Mouse (Mus musculus): ENCODE measurements around the gene Prrc2b. TPM values are rescaled to one million over a fixed set of nuclear protein-coding genes. Genes with fewer than 3 reads are reported as not detected.

The Prrc2b gene
- polyA plus RNA-seq, 1 experiment from 2014 or later, result 69.2 TPM

GRCm38 (mm10) chr2:32187649-32188048 lies 36.8 kb downstream of the Prrc2b start:
- no peak overlapping the region for H3K4me2 ChIP-seq
- no peak overlapping the region for H3K9ac ChIP-seq (replicated peaks)
- no peaks in the 10 kb centered on the region for H3K9me3 ChIP-seq
- no peak overlapping the region for H3K4me3 ChIP-seq (replicated peaks)
- WGBS, result 86% methylated on average over 7 of the region's 7 CpGs
- no peak overlapping the region for H3K27ac ChIP-seq
- no peak for ATAC-seq (ENCODE audit: insufficient number of reproducible peaks, insufficient read depth, low FRiP score, low TSS enrichment, low read depth)
- H3K36me3 ChIP-seq, result peaks cover 96% of the 10 kb centered on the region
- H3K27me3 ChIP-seq, result no peaks in the 10 kb centered on the region
- 0 out of 2 replicates have a peak, but pooled peaks cover 5% of the 10 kb centered on the region for H3K4me1 ChIP-seq (replicated peaks)

GRCm38 (mm10) chr2:32189060-32189681 lies 38.3 kb downstream of the Prrc2b start:
- no peak overlapping the region for H3K9ac ChIP-seq (replicated peaks)
- H3K4me2 ChIP-seq, result no peak overlapping the region
- no peak overlapping the region for H3K4me3 ChIP-seq (replicated peaks)
- WGBS, result 82% methylated on average over 5 of the region's 5 CpGs
- no peak for ATAC-seq (ENCODE audit: insufficient number of reproducible peaks, insufficient read depth, low FRiP score, low TSS enrichment, low read depth)
- H3K36me3 ChIP-seq, result peaks cover 96% of the 10 kb centered on the region
- no peaks in the 10 kb centered on the region for H3K4me1 ChIP-seq (replicated peaks)
- no peak overlapping the region for H3K27ac ChIP-seq
- no peaks in the 10 kb centered on the region for H3K9me3 ChIP-seq
- no peaks in the 10 kb centered on the region for H3K27me3 ChIP-seq

GRCm38 (mm10) chr2:32190620-32191019 lies 39.7 kb downstream of the Prrc2b start:
- Histone ChIP-seq H3K27ac (no peak overlapping the region), H3K4me3 (replicated peaks) (no peak overlapping the region), H3K36me3 (peaks cover 96% of the 10 kb centered on the region), H3K9me3 (no peaks in the 10 kb centered on the region), H3K4me1 (replicated peaks) (no peaks in the 10 kb centered on the region), H3K9ac (replicated peaks) (no peak overlapping the region), H3K27me3 (no peaks in the 10 kb centered on the region), H3K4me2 (no peak overlapping the region)
- 67% methylated on average over 1 of the region's 1 CpGs for WGBS
- no peak for ATAC-seq (ENCODE audit: insufficient number of reproducible peaks, insufficient read depth, low FRiP score, low TSS enrichment, low read depth)

- Histone ChIP-seq H3K4me3 (replicated peaks) (no peak overlapping the region), H3K27ac (0 out of 2 replicates have a peak overlapping the region, but pooled peaks have one; percentile 13), H3K9ac (replicated peaks) (no peak overlapping the region), H3K4me1 (replicated peaks) (no peaks in the 10 kb centered on the region), H3K36me3 (peaks cover 95% of the 10 kb centered on the region), H3K27me3 (no peaks in the 10 kb centered on the region), H3K4me2 (no peak overlapping the region), H3K9me3 (no peaks in the 10 kb centered on the region)
- no peak for ATAC-seq (ENCODE audit: insufficient number of reproducible peaks, insufficient read depth, low FRiP score, low TSS enrichment, low read depth)
- WGBS, result 87% methylated on average over 17 of the region's 18 CpGs
Observed at GRCm38 (mm10) chr2:32191872-32192507, 41.1 kb downstream of the Prrc2b start.

- WGBS, result 88% methylated on average over 11 of the region's 11 CpGs
- H3K36me3 ChIP-seq, result peaks cover 99% of the 10 kb centered on the region
- H3K27ac ChIP-seq, result no peak overlapping the region
- H3K9ac ChIP-seq (replicated peaks), result no peak overlapping the region
- no peak overlapping the region for H3K4me3 ChIP-seq (replicated peaks)
- ATAC-seq (ENCODE audit: insufficient number of reproducible peaks, insufficient read depth, low FRiP score, low TSS enrichment, low read depth), result no peak
- H3K4me2 ChIP-seq, result no peak overlapping the region
- H3K27me3 ChIP-seq, result no peaks in the 10 kb centered on the region
- H3K4me1 ChIP-seq (replicated peaks), result no peaks in the 10 kb centered on the region
- no peaks in the 10 kb centered on the region for H3K9me3 ChIP-seq
Observed at GRCm38 (mm10) chr2:32198977-32199376, 48.1 kb downstream of the Prrc2b start.

GRCm38 (mm10) chr2:32200033-32200432 lies 49.2 kb downstream of the Prrc2b start:
- Histone ChIP-seq H3K9ac (replicated peaks) (no peak overlapping the region), H3K4me2 (no peak overlapping the region), H3K27me3 (no peaks in the 10 kb centered on the region), H3K4me3 (replicated peaks) (no peak overlapping the region), H3K36me3 (peaks cover 99% of the 10 kb centered on the region), H3K4me1 (replicated peaks) (no peaks in the 10 kb centered on the region), H3K9me3 (no peaks in the 10 kb centered on the region), H3K27ac (no peak overlapping the region)
- no peak for ATAC-seq (ENCODE audit: insufficient number of reproducible peaks, insufficient read depth, low FRiP score, low TSS enrichment, low read depth)
- WGBS, result 95% methylated on average over 4 of the region's 4 CpGs

- Histone ChIP-seq H3K27me3 (no peaks in the 10 kb centered on the region), H3K27ac (no peak overlapping the region), H3K4me3 (replicated peaks) (no peak overlapping the region), H3K4me2 (no peak overlapping the region), H3K9ac (replicated peaks) (no peak overlapping the region), H3K36me3 (peaks cover 99% of the 10 kb centered on the region), H3K4me1 (replicated peaks) (no peaks in the 10 kb centered on the region), H3K9me3 (no peaks in the 10 kb centered on the region)
- 88% methylated on average over 11 of the region's 11 CpGs for WGBS
- no peak for ATAC-seq (ENCODE audit: insufficient number of reproducible peaks, insufficient read depth, low FRiP score, low TSS enrichment, low read depth)
Observed at GRCm38 (mm10) chr2:32200712-32201111, 49.8 kb downstream of the Prrc2b start.

GRCm38 (mm10) chr2:32201527-32201926 lies 50.6 kb downstream of the Prrc2b start:
- Histone ChIP-seq H3K9me3 (no peaks in the 10 kb centered on the region), H3K27me3 (no peaks in the 10 kb centered on the region), H3K36me3 (peaks cover 100% of the 10 kb centered on the region), H3K4me1 (replicated peaks) (no peaks in the 10 kb centered on the region), H3K4me2 (no peak overlapping the region), H3K27ac (no peak overlapping the region), H3K9ac (replicated peaks) (no peak overlapping the region), H3K4me3 (replicated peaks) (no peak overlapping the region)
- ATAC-seq (ENCODE audit: insufficient number of reproducible peaks, insufficient read depth, low FRiP score, low TSS enrichment, low read depth), result no peak
- 90% methylated on average over 7 of the region's 7 CpGs for whole genome bisulfite sequencing

- Histone ChIP-seq H3K4me3 (replicated peaks) (no peak overlapping the region), H3K36me3 (peaks cover 100% of the 10 kb centered on the region), H3K9ac (replicated peaks) (no peak overlapping the region), H3K27ac (no peak overlapping the region), H3K27me3 (no peaks in the 10 kb centered on the region), H3K9me3 (no peaks in the 10 kb centered on the region), H3K4me1 (replicated peaks) (no peaks in the 10 kb centered on the region), H3K4me2 (no peak overlapping the region)
- 94% methylated on average over 13 of the region's 13 CpGs for WGBS
- no peak for ATAC-seq (ENCODE audit: insufficient number of reproducible peaks, insufficient read depth, low FRiP score, low TSS enrichment, low read depth)
Observed at GRCm38 (mm10) chr2:32203853-32204252, 53.0 kb downstream of the Prrc2b start.

GRCm38 (mm10) chr2:32207682-32208081 lies 56.8 kb downstream of the Prrc2b start:
- Histone ChIP-seq H3K4me2 (no peak overlapping the region), H3K9ac (replicated peaks) (no peak overlapping the region), H3K36me3 (peaks cover 100% of the 10 kb centered on the region), H3K4me3 (replicated peaks) (no peak overlapping the region), H3K27me3 (no peaks in the 10 kb centered on the region), H3K9me3 (no peaks in the 10 kb centered on the region), H3K4me1 (replicated peaks) (no peaks in the 10 kb centered on the region), H3K27ac (no peak overlapping the region)
- ATAC-seq (ENCODE audit: insufficient number of reproducible peaks, insufficient read depth, low FRiP score, low TSS enrichment, low read depth), result no peak
- 89% methylated on average over 1 of the region's 1 CpGs for WGBS

GRCm38 (mm10) chr2:32211689-32212088 lies 60.8 kb downstream of the Prrc2b start:
- Histone ChIP-seq H3K9ac (replicated peaks) (no peak overlapping the region), H3K4me2 (no peak overlapping the region), H3K4me1 (replicated peaks) (no peaks in the 10 kb centered on the region), H3K4me3 (replicated peaks) (no peak overlapping the region), H3K27ac (no peak overlapping the region), H3K27me3 (no peaks in the 10 kb centered on the region), H3K36me3 (peaks cover 100% of the 10 kb centered on the region), H3K9me3 (no peaks in the 10 kb centered on the region)
- no peak for ATAC-seq (ENCODE audit: insufficient number of reproducible peaks, insufficient read depth, low FRiP score, low TSS enrichment, low read depth)
- WGBS, result 94% methylated on average over 8 of the region's 8 CpGs

GRCm38 (mm10) chr2:32213000-32213399 lies 62.1 kb downstream of the Prrc2b start:
- Histone ChIP-seq H3K9ac (replicated peaks) (no peak overlapping the region), H3K27ac (no peak overlapping the region), H3K27me3 (no peaks in the 10 kb centered on the region), H3K4me1 (replicated peaks) (no peaks in the 10 kb centered on the region), H3K4me3 (replicated peaks) (no peak overlapping the region), H3K36me3 (peaks cover 100% of the 10 kb centered on the region), H3K9me3 (no peaks in the 10 kb centered on the region), H3K4me2 (no peak overlapping the region)
- no peak for ATAC-seq (ENCODE audit: insufficient number of reproducible peaks, insufficient read depth, low FRiP score, low TSS enrichment, low read depth)
- WGBS, result 97% methylated on average over 10 of the region's 10 CpGs
